ENCODE assay signal across 23 mouse cellular contexts in genomic region chr4:83269614-83270013, GRCm38 (mm10). TPM values are rescaled to one million over a fixed set of nuclear protein-coding genes. Genes with fewer than 3 reads are reported as not detected.
DNase-seq lines count a peak whose midpoint lies in the region; ATAC-seq and TF ChIP-seq lines count a peak whose summit lies in the region.
"Had no signal": no experiment of that assay in that cellular context is flagged by ENCODE, and none has a peak within 500 bp of the region (broad histone marks: within the 10 kb centered on the region; RNA-seq: fewer than 3 reads in every experiment).

No protein-coding gene starts in this region.

- WGBS in lung, postnatal 0 days = 70% methylated on average over 6 of the region's 6 CpGs
- 61% methylated on average over 6 of the region's 6 CpGs for WGBS in lung, adult 2 months
- WGBS in stomach, postnatal 0 days = 60% methylated on average over 6 of the region's 6 CpGs

- no peak overlapping the region for H3K27ac ChIP-seq in lung, postnatal 0 days (ENCODE audit: low read length)
- 0 out of 2 replicates have a peak overlapping the region, but pooled peaks have one; percentile 36 for H3K27ac ChIP-seq in stomach, postnatal 0 days (replicated peaks)
- H3K27ac ChIP-seq: embryonic facial prominence, embryonic 12.5 days; hindbrain, embryonic 14.5 days; left cerebral cortex, adult 2 months; liver, embryonic 13.5 days; lung, embryonic 15.5 days; midbrain, embryonic 10.5 days had no signal

- peaks cover 3% of the 10 kb centered on the region; the same call in 1 of the 2 replicates for H3K4me1 ChIP-seq in lung, postnatal 0 days (ENCODE audit: insufficient read depth, low read depth, low read length)
- no peaks in the 10 kb centered on the region; the same call in 1 of the 2 replicates for H3K4me1 ChIP-seq in lung, adult 2 months (ENCODE audit: control insufficient read depth, insufficient read depth, low read length)
- no peaks in the 10 kb centered on the region for H3K4me1 ChIP-seq in stomach, postnatal 0 days (replicated peaks; ENCODE audit: control insufficient read depth, insufficient read depth)
- H3K4me1 ChIP-seq: embryonic facial prominence, embryonic 12.5 days; lung, embryonic 15.5 days had no signal

- no peaks in the 10 kb centered on the region for H3K27me3 ChIP-seq in lung, postnatal 0 days (replicated peaks; ENCODE audit: insufficient read depth, low read length)
- H3K27me3 ChIP-seq in stomach, postnatal 0 days (ENCODE audit: control insufficient read depth, insufficient read depth, low read length) = no peaks in the 10 kb centered on the region
- H3K27me3 ChIP-seq: embryonic facial prominence, embryonic 12.5 days; liver, embryonic 13.5 days; lung, embryonic 15.5 days had no signal

- ATAC-seq in lung, postnatal 0 days = no peak
- peak; percentile 42 for ATAC-seq in megakaryocyte, adult 5-6 weeks (ENCODE audit: poor library complexity, severe bottlenecking)
- no peak for ATAC-seq in stomach, postnatal 0 days (ENCODE audit: low FRiP score, low TSS enrichment)
- ATAC-seq in activated CD4-positive, CD25-positive, alpha-beta regulatory T cell, adult 4 months = no peak
- ATAC-seq in erythroid progenitor cell, adult 5-6 weeks (replicated peaks; ENCODE audit: low FRiP score, poor library complexity, severe bottlenecking) = no peak
- ATAC-seq: forebrain, embryonic 14.5 days; inflammation-experienced regulatory T-cells, adult 6 months; midbrain, embryonic 16.5 days had no signal

- no peak overlapping the region for H3K9ac ChIP-seq in lung, postnatal 0 days (replicated peaks; ENCODE audit: low read depth)
- H3K9ac ChIP-seq in stomach, postnatal 0 days (ENCODE audit: low read length) = no peak overlapping the region
- H3K9ac ChIP-seq: embryonic facial prominence, embryonic 12.5 days; hindbrain, embryonic 14.5 days; liver, embryonic 13.5 days; lung, embryonic 15.5 days had no signal

- no peaks in the 10 kb centered on the region for H3K36me3 ChIP-seq in lung, postnatal 0 days (ENCODE audit: insufficient read depth, low read length)
- H3K36me3 ChIP-seq in stomach, postnatal 0 days (ENCODE audit: control insufficient read depth, insufficient read depth, low read length) = no peaks in the 10 kb centered on the region
- H3K36me3 ChIP-seq: embryonic facial prominence, embryonic 12.5 days; liver, embryonic 13.5 days; lung, embryonic 15.5 days; midbrain, embryonic 10.5 days had no signal

- H3K4me3 ChIP-seq in lung, postnatal 0 days (ENCODE audit: low read depth, low read length) = no peak overlapping the region
- H3K4me3 ChIP-seq in lung, adult 2 months (replicated peaks; ENCODE audit: extremely low read depth, low read depth, low read length) = no peak overlapping the region
- no peak overlapping the region for H3K4me3 ChIP-seq in stomach, postnatal 0 days (ENCODE audit: low read depth, low read length)
- H3K4me3 ChIP-seq: embryonic facial prominence, embryonic 12.5 days; left cerebral cortex, adult 2 months; liver, embryonic 13.5 days; lung, embryonic 15.5 days; midbrain, embryonic 10.5 days had no signal

- TF ChIP-seq POLR2A in lung, adult 2 months (IDR thresholded peaks at IDR 0.05; ENCODE audit: borderline replicate concordance, extremely low read depth, low read depth, low read length) = no peak

- peak; percentile 52 for DNase-seq in lung, postnatal 0 days (ENCODE audit: low spot score)
- no peak for DNase-seq in lung, adult 2 months
- peak; percentile 54 for DNase-seq in MN1 (ENCODE audit: low spot score)
- no peak for DNase-seq in stomach, postnatal 0 days (ENCODE audit: low spot score)
- no peak for DNase-seq in kidney, postnatal 14 days
- DNase-seq: B cell, adult 2 months; cerebellum, adult 11-12 months; cerebellum, postnatal 14 days; heart, postnatal 4 days; kidney, adult 18-20 months; layer of hippocampus, adult 9-11 months; liver, embryonic 13.5 days had no signal

- H3K9me3 ChIP-seq in lung, postnatal 0 days (ENCODE audit: low read length) = no peaks in the 10 kb centered on the region
- H3K9me3 ChIP-seq in stomach, postnatal 0 days (ENCODE audit: control insufficient read depth, low read length) = no peaks in the 10 kb centered on the region
- H3K9me3 ChIP-seq: embryonic facial prominence, embryonic 12.5 days; liver, embryonic 13.5 days; lung, embryonic 15.5 days; midbrain, embryonic 10.5 days had no signal

- TF ChIP-seq CTCF in lung, postnatal 0 days (IDR thresholded peaks at IDR 0.05) = no peak
- TF ChIP-seq CTCF in lung, adult 2 months (IDR thresholded peaks at IDR 0.05; ENCODE audit: insufficient read depth, low read length) = no peak
- TF ChIP-seq CTCF in stomach, postnatal 0 days (IDR thresholded peaks at IDR 0.05; ENCODE audit: low read depth) = no peak

- no peak for TF ChIP-seq EP300 in lung, postnatal 0 days (IDR thresholded peaks at IDR 0.05)
- TF ChIP-seq EP300 in stomach, postnatal 0 days (optimal IDR thresholded peaks at IDR 0.05) = no peak

- no peak overlapping the region for H3K4me2 ChIP-seq in lung, postnatal 0 days (replicated peaks; ENCODE audit: low read depth, low read length)
- H3K4me2 ChIP-seq in stomach, postnatal 0 days (replicated peaks; ENCODE audit: low read depth) = no peak overlapping the region
- H3K4me2 ChIP-seq: embryonic facial prominence, embryonic 12.5 days; hindbrain, embryonic 14.5 days; liver, embryonic 13.5 days; lung, embryonic 15.5 days had no signal

RNA-seq across cellular contexts. Expression of gene Ttc39b, which starts 54.4 kb away (rescaled TPM):
- polyA plus RNA-seq in lung, postnatal 0 days (2015; fragmentation: Nextera tagmentation; extraction: Ambion mirVana) = 6.7 and 7.5 TPM in 2 replicates
- 4.0 and 7.1 TPM in 2 replicates for polyA plus RNA-seq in lung, adult 2 months (2012; rRNA removed)
- 4.4 and 5.3 TPM in 2 replicates for total RNA-seq in megakaryocyte, adult 5-6 weeks (2015)
- 4.9 and 5.0 TPM in 2 replicates for total RNA-seq in megakaryocyte, adult 5-6 weeks (2017)
- polyA plus RNA-seq in stomach, postnatal 0 days (2015; fragmentation: Nextera tagmentation; extraction: Ambion mirVana) = 14.0 and 15.7 TPM in 2 replicates
- 100 to 1,000 TPM; 121 to 125 TPM for polyA plus RNA-seq in activated CD4-positive, CD25-positive, alpha-beta regulatory T cell, adult 4 months (2017; shearing (Covaris generic))
- 0.84 and 1.1 TPM in 2 replicates for total RNA-seq in erythroid progenitor cell, adult 5-6 weeks (2015; ENCODE audit: low replicate concordance)
- 1.0 and 1.4 TPM in 2 replicates for total RNA-seq in erythroid progenitor cell, adult 5-6 weeks (2017; ENCODE audit: low replicate concordance)

Comparison
In these comparisons a context has a peak if more than half of its experiments do, and no peak if none do; other contexts are left out.
1. DNase-seq: peak in lung, postnatal 0 days (single experiment) and MN1 (single experiment); none in lung, adult 2 months (single experiment), stomach, postnatal 0 days (single experiment) and kidney, postnatal 14 days (single experiment).